Mouse (Mus musculus): ENCODE results near the gene Cyp4b1.
"Not testable (repeated sequence)": the region's sequence is repeated elsewhere in the genome, so short reads cannot be mapped to it uniquely, and the experiment has no call there.

Gene Cyp4b1

GRCm38 (mm10) chr4:115647580-115647979 lies at the start of gene Cyp4b1:
Gene Cyp4b1 (minus strand): TSS chr4:115647723.
- DNase-seq: peak; percentile 84 to 89

- DNase-seq: no peak
These were observed 38.8 kb upstream of the Cyp4b1 start for GRCm38 (mm10) chr4:115686299-115686698.

GRCm38 (mm10) chr4:115659190-115659589 lies 11.7 kb upstream of the Cyp4b1 start:
- no peak for DNase-seq

GRCm38 (mm10) chr4:115657867-115658249 lies 10.3 kb upstream of the Cyp4b1 start:
- DNase-seq: no peak

- peak; percentile 58 to 71 for DNase-seq
These were observed 9.8 kb upstream of the Cyp4b1 start for GRCm38 (mm10) chr4:115657104-115657866.

- DNase-seq: not testable (repeated sequence)
These were observed 9.0 kb upstream of the Cyp4b1 start for GRCm38 (mm10) chr4:115656535-115656922.

- not testable (repeated sequence) for DNase-seq
These were observed 8.5 kb upstream of the Cyp4b1 start for GRCm38 (mm10) chr4:115655841-115656534.

- no peak for DNase-seq
These were observed 3.3 kb upstream of the Cyp4b1 start for GRCm38 (mm10) chr4:115650866-115651265.

- DNase-seq: peak in 1 of 2 experiments; percentile 31
These were observed 1.8 kb upstream of the Cyp4b1 start for GRCm38 (mm10) chr4:115649344-115649743.

GRCm38 (mm10) chr4:115648752-115649151 lies 1.2 kb upstream of the Cyp4b1 start:
- no peak for DNase-seq

GRCm38 (mm10) chr4:115645371-115645770 lies 2.2 kb downstream of the Cyp4b1 start:
- DNase-seq: peak; percentile 80

- peak; percentile 38 for DNase-seq
These were observed 4.4 kb downstream of the Cyp4b1 start for GRCm38 (mm10) chr4:115642967-115643754.

- not testable (repeated sequence) for DNase-seq
These were observed 22.0 kb downstream of the Cyp4b1 start for GRCm38 (mm10) chr4:115625560-115625959.

GRCm38 (mm10) chr4:115614005-115614404 lies 33.5 kb downstream of the Cyp4b1 start:
- DNase-seq: no peak

GRCm38 (mm10) chr4:115600611-115601010 lies 46.9 kb downstream of the Cyp4b1 start, which contains the start of gene Cyp4a32:
Gene Cyp4a32 (plus strand): TSS chr4:115600969.
- DNase-seq: not testable (repeated sequence)

GRCm38 (mm10) chr4:115596824-115597336 lies 50.6 kb downstream of the Cyp4b1 start:
- DNase-seq: no peak

GRCm38 (mm10) chr4:115596357-115596756 lies 51.2 kb downstream of the Cyp4b1 start:
- no peak for DNase-seq

- no peak for DNase-seq
These were observed 64.5 kb downstream of the Cyp4b1 start for GRCm38 (mm10) chr4:115583036-115583435.

- DNase-seq: peak; percentile 31 to 47
These were observed 71.7 kb downstream of the Cyp4b1 start for GRCm38 (mm10) chr4:115575776-115576175.

- DNase-seq: no peak
These were observed 72.3 kb downstream of the Cyp4b1 start for GRCm38 (mm10) chr4:115575255-115575654.

Data from lung, postnatal 4 days (tissue).